Comparison of ENCODE assay signal across 10 mouse cellular contexts in genomic region chr17:73962628-73963043, GRCm38 (mm10). TPM values are rescaled to one million over a fixed set of nuclear protein-coding genes. Genes with fewer than 3 reads are reported as not detected.
DNase-seq lines count a peak whose midpoint lies in the region; ATAC-seq and TF ChIP-seq lines count a peak whose summit lies in the region.
"Had no signal": no experiment of that assay in that cellular context is flagged by ENCODE, and none has a peak within 500 bp of the region (broad histone marks: within the 10 kb centered on the region; RNA-seq: fewer than 3 reads in every experiment).

No protein-coding gene starts in this region.

- no peak overlapping the region for H3K4me2 ChIP-seq in heart, embryonic 14.5 days (ENCODE audit: low read length)
- H3K4me2 ChIP-seq in intestine, postnatal 0 days (replicated peaks; ENCODE audit: low read depth), result no peak overlapping the region

- H3K9ac ChIP-seq in heart, embryonic 14.5 days (ENCODE audit: low read length), result no peak overlapping the region
- no peak overlapping the region for H3K9ac ChIP-seq in intestine, postnatal 0 days (ENCODE audit: low read depth, low read length)

- H3K4me1 ChIP-seq in heart, embryonic 14.5 days (ENCODE audit: control insufficient read depth in 2 of 2, insufficient read depth in 2 of 2, low read length in 2 of 2), result no peaks in the 10 kb centered on the region
- H3K4me1 ChIP-seq in intestine, postnatal 0 days (replicated peaks; ENCODE audit: control insufficient read depth, insufficient read depth, low read length), result 0 out of 2 replicates have a peak, but pooled peaks cover 2% of the 10 kb centered on the region

- H3K9me3 ChIP-seq in heart, embryonic 14.5 days (ENCODE audit: control insufficient read depth, low read length), result no peaks in the 10 kb centered on the region
- no peaks in the 10 kb centered on the region for H3K9me3 ChIP-seq in intestine, postnatal 0 days (ENCODE audit: control insufficient read depth)
- H3K9me3 ChIP-seq: G1E had no signal

- no peaks in the 10 kb centered on the region for H3K36me3 ChIP-seq in heart, embryonic 14.5 days (ENCODE audit: control insufficient read depth, insufficient read depth, low read length)
- H3K36me3 ChIP-seq in intestine, postnatal 0 days (ENCODE audit: control insufficient read depth, insufficient read depth), result no peaks in the 10 kb centered on the region
- H3K36me3 ChIP-seq: G1E had no signal

- no peaks in the 10 kb centered on the region for H3K27me3 ChIP-seq in heart, embryonic 14.5 days (ENCODE audit: control insufficient read depth, insufficient read depth, low read length)
- no peaks in the 10 kb centered on the region for H3K27me3 ChIP-seq in intestine, postnatal 0 days (replicated peaks; ENCODE audit: control insufficient read depth, insufficient read depth, low read length)

- no peak overlapping the region for H3K4me3 ChIP-seq in heart, embryonic 14.5 days (ENCODE audit: control insufficient read depth in 1 of 2, insufficient read depth in 1 of 2, low read depth in 1 of 2, low read length in 2 of 2)
- H3K4me3 ChIP-seq in intestine, postnatal 0 days (ENCODE audit: low read depth, low read length), result no peak overlapping the region
- H3K4me3 ChIP-seq: erythroblast, embryonic 14.5 days had no signal

- WGBS in heart, embryonic 14.5 days, result 42% methylated on average over 2 of the region's 2 CpGs
- WGBS in intestine, postnatal 0 days, result 42% methylated on average over 2 of the region's 2 CpGs

- TF ChIP-seq CTCF in intestine, postnatal 0 days (IDR thresholded peaks at IDR 0.05; ENCODE audit: low read depth), result no peak

- peak overlapping the region; percentile 12 to 33; a peak in 1 of 4 replicates for H3K27ac ChIP-seq in heart, embryonic 14.5 days (replicated peaks in 1 of 2; ENCODE audit: control insufficient read depth in 1 of 2, insufficient read depth in 1 of 2, low read depth in 2 of 2, low read length in 2 of 2)
- H3K27ac ChIP-seq in intestine, postnatal 0 days (ENCODE audit: low read depth, low read length), result no peak overlapping the region

- peak; percentile 79 for DNase-seq in kidney, adult 9 months
- no peak for DNase-seq in kidney, postnatal 4 days
- peak; percentile 90 for DNase-seq in lung, postnatal 36 days
- DNase-seq in cerebellum, postnatal 10 days, result no peak
- no peak for DNase-seq in spleen, postnatal 14 days (ENCODE audit: low spot score in 2 of 2)
- DNase-seq: cerebellum, adult 9-11 months had no signal

- no peak for ATAC-seq in heart, embryonic 14.5 days (ENCODE audit: insufficient number of reproducible peaks, insufficient read depth, low FRiP score, low read depth)
- peak; percentile 79 for ATAC-seq in intestine, postnatal 0 days

RNA-seq across cellular contexts. Expression of gene Xdh, which starts 12.6 kb away (rescaled TPM):
- polyA plus RNA-seq in heart, embryonic 14.5 days (2014; fragmentation: Nextera tagmentation; extraction: Ambion mirVana), result 0.96 and 2.6 TPM in 2 replicates
- 42.9 and 51.1 TPM in 2 replicates for polyA plus RNA-seq in intestine, postnatal 0 days (2015; fragmentation: Nextera tagmentation; extraction: Ambion mirVana)
- polyA plus RNA-seq: G1E had no signal

Comparison
In these comparisons a context has a peak if more than half of its experiments do, and no peak if none do; other contexts are left out.
1. DNase-seq: peak in kidney, adult 9 months (single experiment) and lung, postnatal 36 days (single experiment); none in kidney, postnatal 4 days (0 of 2), cerebellum, postnatal 10 days (0 of 2) and spleen, postnatal 14 days (0 of 2).
2. RNA of gene Xdh, which starts 12.6 kb away (polyA plus RNA-seq): 42.9 to 51.1 TPM in intestine, postnatal 0 days; 0.96 to 2.6 TPM in heart, embryonic 14.5 days; every median in the first group is over 10 times any median in the second.